Mouse (Mus musculus) heart, postnatal 0 days (tissue): ENCODE data around the gene Uhrf1bp1.

Source experiments
- CTCF ChIP-seq: IDR thresholded peaks from 2 replicates; pipeline ENCODE4 v1.5.1; 2016; ENCODE audit warnings: antibody characterized with exemption, control low read depth, low read depth
- EP300 ChIP-seq: IDR thresholded peaks from 2 replicates; pipeline ENCODE4 v1.6.1; 2016; ENCODE audit warnings: antibody characterized with exemption, low read depth

GRCm38 (mm10) chr17:27859131-27859530 lies 2.9 kb downstream of the Uhrf1bp1 start:
- no peak for TF ChIP-seq CTCF
- no peak for TF ChIP-seq EP300
